Mouse (Mus musculus) spleen, adult 2 months (tissue): ENCODE results near the gene Dolpp1. TPM values are rescaled to one million over a fixed set of nuclear protein-coding genes. Genes with fewer than 3 reads are reported as not detected.

Experiments used
- DNase-seq, 2 experiments: peaks; one replicate each; pipeline versions ENCODE4 v3.0.0 to v3.0.0-alpha.2; 2012 to 2021; ENCODE audit warnings: low spot score in 2 of 2, low read depth in 1 of 2
- H3K27ac ChIP-seq: fragments of 200-500 bp; 2 replicates; pipeline ENCODE4 v1.5.1; 2012; ENCODE audit warnings: low read length, inconsistent platforms; ENCODE audit not compliant: insufficient read depth
- H3K27me3 ChIP-seq: fragments of 200-500 bp; 2 replicates; pipeline ENCODE4 v1.6.1; 2012; ENCODE audit warnings: mild to moderate bottlenecking, moderate library complexity, low read length, inconsistent platforms; ENCODE audit not compliant: control insufficient read depth, insufficient read depth
- H3K36me3 ChIP-seq: fragments of 200-500 bp; 2 replicates; pipeline ENCODE4 v1.6.1; 2012; ENCODE audit warnings: mild to moderate bottlenecking, low read length, inconsistent platforms; ENCODE audit not compliant: control insufficient read depth, insufficient read depth
- H3K4me1 ChIP-seq: fragments of 200-500 bp; 2 replicates; pipeline ENCODE4 v1.6.1; 2011; ENCODE audit warnings: inconsistent platforms; ENCODE audit not compliant: control insufficient read depth, insufficient read depth, insufficient read length
- H3K4me3 ChIP-seq: fragments of 200-500 bp; 2 replicates; pipeline ENCODE4 v1.5.1; 2011; ENCODE audit warnings: mild to moderate bottlenecking, inconsistent platforms; ENCODE audit not compliant: insufficient read depth, insufficient read length; ENCODE audit errors: extremely low read depth
- CTCF ChIP-seq: fragments of 200-500 bp; IDR thresholded peaks from 2 replicates; pipeline ENCODE4 v1.5.1; 2011; ENCODE audit warnings: mild to moderate bottlenecking, inconsistent platforms; ENCODE audit not compliant: insufficient read depth, insufficient read length, insufficient replicate concordance; ENCODE audit errors: extremely low read depth
- POLR2A ChIP-seq: fragments of 200-500 bp; IDR thresholded peaks from 2 replicates; pipeline ENCODE4 v1.6.1; 2011; ENCODE audit warnings: low read depth, low read length, inconsistent platforms
- WGBS: fragments of 180-500 bp; shearing (Covaris S2); methylation state at CpG from one replicate; pipeline ENCODE4 v1.1.7; 2018; 5-methylcytosine and 5-hydroxymethylcytosine counted together
- polyA plus RNA-seq: library from polyadenylated mRNA; depleted of rRNA; stranded (reverse); fragments of >200 nt; gene quantifications from 2 replicates; pipeline ENCODE4 v1.2.3, GENCODE M21; 2012

Gene Dolpp1
- polyA plus RNA-seq, 1 experiment, result 31.9 TPM

DNA sequence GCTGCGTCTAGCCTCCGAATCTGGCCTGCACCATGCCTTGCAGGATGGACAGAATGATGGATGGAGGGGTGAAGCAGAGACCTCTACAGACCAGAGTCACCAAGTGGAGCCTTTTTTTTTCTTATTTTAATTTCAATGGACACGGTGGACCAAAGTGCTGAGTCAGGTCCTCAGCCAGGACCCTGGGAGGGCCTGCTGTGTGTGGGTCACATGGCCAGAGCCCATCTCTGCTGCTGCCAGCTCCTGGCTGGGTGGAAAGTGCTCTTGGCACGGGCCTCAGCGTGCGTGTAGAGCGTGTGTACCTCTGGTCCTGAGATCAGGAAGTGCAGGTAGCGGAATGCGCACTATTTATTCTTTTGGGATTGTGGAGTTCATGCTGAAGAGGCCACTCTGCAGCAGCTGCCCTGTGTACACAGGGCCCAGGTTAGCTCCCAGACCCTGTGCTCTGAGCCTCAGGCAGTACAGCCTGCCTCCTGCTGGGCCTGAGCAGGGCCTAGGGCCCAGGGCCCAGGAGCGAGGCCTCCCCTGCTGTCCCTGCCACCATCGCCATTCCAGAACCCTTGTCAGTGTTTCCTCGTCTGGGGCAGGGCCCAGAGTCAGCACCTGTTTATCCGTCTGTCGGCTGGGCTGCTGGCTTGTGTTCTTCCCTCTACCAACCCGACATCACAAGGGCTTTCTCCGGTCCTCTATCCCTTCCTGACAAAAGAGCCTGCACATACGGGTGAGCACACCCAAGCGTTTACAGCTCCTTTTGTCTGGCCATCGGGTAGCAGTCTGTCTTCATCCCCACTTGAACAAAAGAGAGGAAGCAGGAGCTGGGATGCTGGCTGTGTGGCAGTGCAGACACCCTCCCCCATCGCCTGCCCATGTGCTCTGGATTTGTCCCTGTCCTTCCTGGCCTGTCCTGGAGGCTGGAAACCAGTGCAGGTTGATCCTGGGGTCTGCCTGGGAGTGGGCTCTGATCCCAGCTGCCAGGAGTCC lies 7.4 kb downstream of the Dolpp1 start:
- no peak for DNase-seq
- Histone ChIP-seq H3K4me1 (no peaks in the 10 kb centered on the region), H3K4me3 (no peak overlapping the region), H3K27ac (no peak overlapping the region), H3K36me3 (peaks cover 28% of the 10 kb centered on the region), H3K27me3 (no peaks in the 10 kb centered on the region)
- TF ChIP-seq POLR2A (no peak), CTCF (no peak)
- WGBS, result 87% methylated on average over 20 of the region's 20 CpGs

- no peaks in the 10 kb centered on the region for H3K27me3 ChIP-seq
- TF ChIP-seq CTCF (no peak), POLR2A (no peak)
- H3K4me1 ChIP-seq, result no peaks in the 10 kb centered on the region
- 81% methylated on average over 1 of the region's 1 CpGs for WGBS
- no peak for DNase-seq
- H3K4me3 ChIP-seq, result no peak overlapping the region
- H3K27ac ChIP-seq, result no peak overlapping the region
- peaks cover 28% of the 10 kb centered on the region for H3K36me3 ChIP-seq
Measured at GRCm38 (mm10) chr2:30401581-30401980, 9.5 kb downstream of the Dolpp1 start.

- 94% methylated on average over 9 of the region's 9 CpGs for WGBS
- no peak overlapping the region for H3K27ac ChIP-seq
- TF ChIP-seq POLR2A (no peak), CTCF (no peak)
- no peaks in the 10 kb centered on the region for H3K27me3 ChIP-seq
- DNase-seq, result no peak
- peaks cover 23% of the 10 kb centered on the region for H3K36me3 ChIP-seq
- peaks cover 4% of the 10 kb centered on the region; the same call in 1 of the 2 replicates for H3K4me1 ChIP-seq
- H3K4me3 ChIP-seq, result no peak overlapping the region
Measured at GRCm38 (mm10) chr2:30402351-30402826, 10.3 kb downstream of the Dolpp1 start.

DNA sequence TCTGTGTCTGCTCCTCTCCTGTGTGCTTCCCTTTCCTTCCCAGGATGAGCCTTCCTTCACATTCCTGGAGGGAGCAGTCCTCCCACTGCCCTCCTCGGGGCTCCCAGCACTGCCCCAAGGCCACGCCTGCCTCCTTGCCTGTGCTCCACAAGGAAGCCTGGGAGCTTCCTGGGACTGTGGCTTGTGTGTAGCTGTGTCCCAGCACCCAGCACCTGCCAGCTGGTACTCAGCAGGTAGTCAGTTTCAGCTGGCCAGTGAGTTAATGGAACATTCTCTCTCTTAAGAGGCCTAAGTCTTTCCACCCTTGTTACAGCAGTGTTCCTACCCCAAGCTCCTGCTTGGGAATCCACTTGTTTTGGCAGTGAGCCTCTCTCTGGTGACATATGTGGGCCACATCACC lies 10.8 kb downstream of the Dolpp1 start:
- Histone ChIP-seq H3K27me3 (no peaks in the 10 kb centered on the region), H3K4me3 (no peak overlapping the region), H3K27ac (no peak overlapping the region), H3K4me1 (peaks cover 4% of the 10 kb centered on the region; the same call in 1 of the 2 replicates), H3K36me3 (peaks cover 22% of the 10 kb centered on the region)
- TF ChIP-seq POLR2A (no peak), CTCF (no peak)
- WGBS, result 90% methylated on average over 2 of the region's 2 CpGs
- no peak for DNase-seq

- TF ChIP-seq CTCF (no peak), POLR2A (no peak)
- Histone ChIP-seq H3K36me3 (peaks cover 16% of the 10 kb centered on the region), H3K4me1 (peaks cover 4% of the 10 kb centered on the region; the same call in 1 of the 2 replicates), H3K27ac (no peak overlapping the region), H3K27me3 (no peaks in the 10 kb centered on the region), H3K4me3 (no peak overlapping the region)
- no peak for DNase-seq
- 97% methylated on average over 1 of the region's 1 CpGs for WGBS
Measured at GRCm38 (mm10) chr2:30403870-30404269, 11.8 kb downstream of the Dolpp1 start.

GRCm38 (mm10) chr2:30407221-30407620 lies 15.2 kb downstream of the Dolpp1 start:
- Histone ChIP-seq H3K27me3 (no peaks in the 10 kb centered on the region), H3K27ac (peak overlapping the region; percentile 60), H3K4me1 (peaks cover 4% of the 10 kb centered on the region; the same call in 1 of the 2 replicates), H3K36me3 (peaks cover 7% of the 10 kb centered on the region), H3K4me3 (no peak overlapping the region)
- TF ChIP-seq POLR2A, result no peak
- TF ChIP-seq CTCF, result no peak
- WGBS, result 65% methylated on average over 2 of the region's 2 CpGs
- no peak for DNase-seq

DNA sequence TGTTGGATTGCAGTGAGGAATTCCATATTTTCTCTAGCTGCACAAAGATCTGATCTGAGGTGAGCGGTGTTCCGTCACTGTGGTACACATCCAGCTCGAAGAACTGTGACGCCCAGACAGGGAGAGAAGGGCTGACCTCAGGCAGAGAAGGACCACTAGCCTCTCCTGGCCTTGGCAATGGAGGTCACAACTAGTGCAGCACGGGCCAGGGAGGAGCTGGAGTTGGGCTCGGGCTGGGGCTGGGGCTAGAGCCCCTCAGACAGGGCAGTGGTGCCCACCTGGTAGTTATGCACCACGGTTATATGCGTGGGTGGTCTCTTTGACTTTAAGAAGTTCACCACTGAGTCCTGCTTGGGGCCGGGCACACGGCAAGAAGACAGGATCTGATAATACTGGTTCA lies 15.7 kb downstream of the Dolpp1 start:
- Histone ChIP-seq H3K36me3 (peaks cover 2% of the 10 kb centered on the region), H3K27me3 (no peaks in the 10 kb centered on the region), H3K4me1 (peaks cover 4% of the 10 kb centered on the region; the same call in 1 of the 2 replicates), H3K4me3 (no peak overlapping the region), H3K27ac (no peak overlapping the region)
- WGBS, result 91% methylated on average over 10 of the region's 10 CpGs
- no peak for TF ChIP-seq CTCF
- TF ChIP-seq POLR2A, result no peak
- DNase-seq, result no peak
